ENCODE assay signal across 8 mouse cellular contexts in genomic region chr4:131914891-131915469, GRCm38 (mm10). TPM values are rescaled to one million over a fixed set of nuclear protein-coding genes. Genes with fewer than 3 reads are reported as not detected.
DNase-seq lines count a peak whose midpoint lies in the region; ATAC-seq lines count a peak whose summit lies in the region.

No protein-coding gene starts in this region.

- peak overlapping the region; percentile 56 for H3K9ac ChIP-seq in heart, embryonic 11.5 days (ENCODE audit: low read depth, low read length)
- H3K9ac ChIP-seq in forebrain, embryonic 16.5 days (replicated peaks; ENCODE audit: low read depth, low read length): peak overlapping the region; percentile 40; the same call in 1 of the 2 replicates
- H3K9ac ChIP-seq in kidney, embryonic 15.5 days: peak overlapping the region; percentile 29; the same call in 1 of the 2 replicates

- peak overlapping the region; percentile 12; the same call in 1 of the 2 replicates for H3K27ac ChIP-seq in heart, embryonic 11.5 days (ENCODE audit: low read depth, low read length)
- no peak overlapping the region for H3K27ac ChIP-seq in forebrain, embryonic 16.5 days (ENCODE audit: low read length)
- peak overlapping the region; percentile 90 for H3K27ac ChIP-seq in kidney, embryonic 15.5 days

- H3K27me3 ChIP-seq in heart, embryonic 11.5 days (ENCODE audit: control insufficient read depth, insufficient read depth, low read length): peaks cover 25% of the 10 kb centered on the region
- H3K27me3 ChIP-seq in forebrain, embryonic 16.5 days (replicated peaks; ENCODE audit: control insufficient read depth, insufficient read depth, low read length): peaks cover 71% of the 10 kb centered on the region
- H3K27me3 ChIP-seq in kidney, embryonic 15.5 days: peaks cover 49% of the 10 kb centered on the region

- DNase-seq in heart, adult 8-10 months (ENCODE audit: low spot score): no peak
- peak; percentile 67 for DNase-seq in neural tube, embryonic 10.5 days (ENCODE audit: extremely low spot score, low spot score)
- DNase-seq in thymus, postnatal 10 days (ENCODE audit: low spot score in 2 of 2): no peak
- DNase-seq in frontal cortex, postnatal 14 days (ENCODE audit: low spot score in 2 of 2): no peak
- DNase-seq in right cerebral cortex, adult 18-20 months: no peak

- H3K9me3 ChIP-seq in heart, embryonic 11.5 days (replicated peaks; ENCODE audit: control insufficient read depth, low read length): no peaks in the 10 kb centered on the region
- no peaks in the 10 kb centered on the region for H3K9me3 ChIP-seq in forebrain, embryonic 16.5 days (ENCODE audit: control insufficient read depth, low read length)
- H3K9me3 ChIP-seq in kidney, embryonic 15.5 days (replicated peaks): no peaks in the 10 kb centered on the region

- no peaks in the 10 kb centered on the region for H3K36me3 ChIP-seq in heart, embryonic 11.5 days (ENCODE audit: control insufficient read depth, insufficient read depth, low read length)
- H3K36me3 ChIP-seq in forebrain, embryonic 16.5 days (ENCODE audit: control insufficient read depth, insufficient read depth): no peaks in the 10 kb centered on the region
- no peaks in the 10 kb centered on the region for H3K36me3 ChIP-seq in kidney, embryonic 15.5 days

- no peak for ATAC-seq in heart, embryonic 11.5 days (replicated peaks; ENCODE audit: insufficient number of reproducible peaks, low FRiP score, low TSS enrichment)
- no peak for ATAC-seq in forebrain, embryonic 16.5 days
- ATAC-seq in kidney, embryonic 15.5 days (replicated peaks; ENCODE audit: low FRiP score): peak; percentile 54

- WGBS in heart, embryonic 11.5 days (ENCODE audit: insufficient replicate concordance): 3% methylated on average over 31 of the region's 31 CpGs
- WGBS in forebrain, embryonic 16.5 days: 2% methylated on average over 31 of the region's 31 CpGs
- under 1% methylated on average over 31 of the region's 31 CpGs for WGBS in kidney, embryonic 15.5 days

- H3K4me1 ChIP-seq in heart, embryonic 11.5 days (ENCODE audit: control insufficient read depth, insufficient read depth, low read length): peaks cover 52% of the 10 kb centered on the region
- peaks cover 16% of the 10 kb centered on the region for H3K4me1 ChIP-seq in forebrain, embryonic 16.5 days (replicated peaks; ENCODE audit: control insufficient read depth, insufficient read depth, low read length)
- H3K4me1 ChIP-seq in kidney, embryonic 15.5 days: peaks cover 91% of the 10 kb centered on the region

- H3K4me3 ChIP-seq in heart, embryonic 11.5 days (ENCODE audit: low read depth, low read length): peak overlapping the region; percentile 31
- H3K4me3 ChIP-seq in forebrain, embryonic 16.5 days (replicated peaks; ENCODE audit: low read length): peak overlapping the region; percentile 36
- H3K4me3 ChIP-seq in kidney, embryonic 15.5 days (replicated peaks): peak overlapping the region; percentile 31

- peak overlapping the region; percentile 69 for H3K4me2 ChIP-seq in heart, embryonic 11.5 days
- H3K4me2 ChIP-seq in forebrain, embryonic 16.5 days (ENCODE audit: low read length): peak overlapping the region; percentile 60
- peak overlapping the region; percentile 57 for H3K4me2 ChIP-seq in kidney, embryonic 15.5 days

RNA-seq across cellular contexts. Expression of gene Tmem200b, which starts 6.6 kb away (rescaled TPM):
- 3.3 and 4.1 TPM in 2 replicates for polyA plus RNA-seq in heart, embryonic 11.5 days (2014; fragmentation: Nextera tagmentation; extraction: Ambion mirVana)
- 1 to 10 TPM; 4.3 to 6.5 (median 5.1) TPM for total RNA-seq in heart, adult 8-10 months (2022)
- polyA plus RNA-seq in forebrain, embryonic 16.5 days (2015; fragmentation: Nextera tagmentation; extraction: Ambion mirVana): not detected in 2 replicates
- 1.1 and 1.3 TPM in 2 replicates for polyA plus RNA-seq in kidney, embryonic 15.5 days (2015; fragmentation: Nextera tagmentation; extraction: Ambion mirVana)

RNA-seq across cellular contexts. Expression of gene Srsf4, which starts 41.6 kb away (rescaled TPM):
- 67.9 and 76.7 TPM in 2 replicates for polyA plus RNA-seq in heart, embryonic 11.5 days (2014; fragmentation: Nextera tagmentation; extraction: Ambion mirVana)
- total RNA-seq in heart, adult 8-10 months (2022): 10 to 100 TPM; 28.6 to 34.4 (median 32.5) TPM
- 143 and 156 TPM in 2 replicates for polyA plus RNA-seq in forebrain, embryonic 16.5 days (2015; fragmentation: Nextera tagmentation; extraction: Ambion mirVana)
- polyA plus RNA-seq in kidney, embryonic 15.5 days (2015; fragmentation: Nextera tagmentation; extraction: Ambion mirVana): 110 and 114 TPM in 2 replicates
